ENCODE assay signal across 24 mouse cellular contexts in the genomic region with DNA sequence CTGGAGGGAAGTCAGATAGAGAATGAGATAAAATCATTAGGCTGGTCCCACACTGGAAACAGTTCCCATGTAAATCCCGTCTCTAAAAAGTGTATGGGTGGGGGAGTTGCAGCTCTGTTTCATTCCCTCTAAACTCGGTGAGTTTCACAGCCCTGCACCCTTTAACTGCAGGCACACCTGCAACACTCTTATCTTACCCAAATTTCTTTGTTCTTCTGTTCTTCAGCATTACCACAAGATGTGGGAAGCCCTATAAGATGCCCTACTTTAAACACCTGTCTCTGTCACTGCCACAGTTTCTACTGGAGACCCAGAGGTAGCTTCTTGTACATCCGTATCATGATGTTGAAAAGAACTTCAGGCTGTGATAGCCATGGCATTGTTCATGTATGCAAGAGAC.
DNase-seq lines count a peak whose midpoint lies in the region; ATAC-seq lines count a peak whose summit lies in the region.
"Had no signal": no experiment of that assay in that cellular context is flagged by ENCODE, and none has a peak within 500 bp of the region (broad histone marks: within the 10 kb centered on the region; RNA-seq: fewer than 3 reads in every experiment).

No protein-coding gene starts in this region.

- no peak overlapping the region for H3K4me2 ChIP-seq in heart, embryonic 16.5 days (ENCODE audit: low read depth, low read length)
- H3K4me2 ChIP-seq in liver, embryonic 11.5 days: no peak overlapping the region
- H3K4me2 ChIP-seq: forebrain, embryonic 13.5 days; heart, embryonic 11.5 days; hindbrain, embryonic 13.5 days had no signal

- H3K4me3 ChIP-seq in heart, embryonic 16.5 days (ENCODE audit: low read length): no peak overlapping the region
- no peak overlapping the region for H3K4me3 ChIP-seq in liver, embryonic 11.5 days (ENCODE audit: low read depth, low read length)
- H3K4me3 ChIP-seq: forebrain, embryonic 10.5 days; forebrain, embryonic 13.5 days; hindbrain, embryonic 10.5 days; hindbrain, embryonic 13.5 days had no signal

- H3K4me1 ChIP-seq in heart, embryonic 16.5 days (ENCODE audit: control insufficient read depth, insufficient read depth, low read length): no peaks in the 10 kb centered on the region
- H3K4me1 ChIP-seq in liver, embryonic 11.5 days (replicated peaks; ENCODE audit: control insufficient read depth, insufficient read depth, low read length): no peaks in the 10 kb centered on the region
- H3K4me1 ChIP-seq: forebrain, embryonic 10.5 days; forebrain, embryonic 13.5 days; hindbrain, embryonic 10.5 days; hindbrain, embryonic 13.5 days had no signal

- WGBS in heart, embryonic 16.5 days: 41% methylated on average over 3 of the region's 3 CpGs
- WGBS in liver, embryonic 11.5 days: 50% methylated on average over 3 of the region's 3 CpGs

- H3K27ac ChIP-seq in heart, embryonic 16.5 days (ENCODE audit: low read length): peak overlapping the region; percentile 51; the same call in 1 of the 2 replicates
- H3K27ac ChIP-seq in liver, embryonic 11.5 days (ENCODE audit: low read depth, low read length): no peak overlapping the region
- H3K27ac ChIP-seq: forebrain, embryonic 10.5 days; forebrain, embryonic 13.5 days; hindbrain, embryonic 10.5 days; hindbrain, embryonic 13.5 days had no signal

- no peaks in the 10 kb centered on the region for H3K36me3 ChIP-seq in heart, embryonic 16.5 days (ENCODE audit: control insufficient read depth, insufficient read depth)
- no peaks in the 10 kb centered on the region for H3K36me3 ChIP-seq in liver, embryonic 11.5 days (ENCODE audit: control insufficient read depth, insufficient read depth, low read length)
- H3K36me3 ChIP-seq: forebrain, embryonic 10.5 days; G1E; hindbrain, embryonic 10.5 days; hindbrain, embryonic 13.5 days had no signal

- peak; percentile 64; the same call in 1 of the 2 replicates for ATAC-seq in heart, embryonic 16.5 days (replicated peaks; ENCODE audit: extremely low read depth, insufficient read depth, low FRiP score)
- no peak for ATAC-seq in liver, embryonic 11.5 days (replicated peaks; ENCODE audit: low FRiP score)
- ATAC-seq: forebrain, embryonic 13.5 days; forebrain, embryonic 16.5 days; hindbrain, embryonic 16.5 days; Patski had no signal

- intact Hi-C loops in heart, postnatal 10 days (cut with DNase I): no loop called here

- H3K9ac ChIP-seq in heart, embryonic 16.5 days (ENCODE audit: low read length): no peak overlapping the region
- H3K9ac ChIP-seq in liver, embryonic 11.5 days (ENCODE audit: low read depth, low read length): no peak overlapping the region
- H3K9ac ChIP-seq: forebrain, embryonic 13.5 days; hindbrain, embryonic 13.5 days had no signal

- no peaks in the 10 kb centered on the region for H3K9me3 ChIP-seq in heart, embryonic 16.5 days (replicated peaks; ENCODE audit: control insufficient read depth, low read length)
- H3K9me3 ChIP-seq in liver, embryonic 11.5 days (ENCODE audit: control insufficient read depth, low read length): no peaks in the 10 kb centered on the region
- H3K9me3 ChIP-seq: forebrain, embryonic 10.5 days; forebrain, embryonic 13.5 days; hindbrain, embryonic 10.5 days; hindbrain, embryonic 13.5 days had no signal

- H3K27me3 ChIP-seq in heart, embryonic 16.5 days (ENCODE audit: control insufficient read depth, insufficient read depth, low read length): no peaks in the 10 kb centered on the region
- H3K27me3 ChIP-seq in liver, embryonic 11.5 days (replicated peaks; ENCODE audit: control insufficient read depth, insufficient read depth, low read length): no peaks in the 10 kb centered on the region
- H3K27me3 ChIP-seq: CH12.LX; forebrain, embryonic 13.5 days; hindbrain, embryonic 13.5 days; Patski had no signal

- DNase-seq in heart, postnatal 10 days: no peak
- peak; percentile 45 for DNase-seq in naive thymus-derived CD4-positive, alpha-beta T cell, adult 2 months (ENCODE audit: low read depth)
- DNase-seq in thymus, postnatal 0 days (ENCODE audit: low spot score): peak; percentile 90
- peak; percentile 72 for DNase-seq in thymus, postnatal 25 days
- DNase-seq in liver, embryonic 11.5 days (ENCODE audit: low spot score): no peak
- DNase-seq in gastrocnemius, adult 18-20 months (ENCODE audit: low spot score): no peak
- DNase-seq: adrenal gland, postnatal 10 days; adrenal gland, postnatal 36 days; B cell, adult 2 months; cerebellum, adult 18-20 months; cerebellum, adult 9-10 months; cerebellum, postnatal 14 days; gastrocnemius, postnatal 25 days had no signal

Comparison
In these comparisons a context has a peak if more than half of its experiments do, and no peak if none do; other contexts are left out.
1. DNase-seq: peak in naive thymus-derived CD4-positive, alpha-beta T cell, adult 2 months (single experiment), thymus, postnatal 0 days (single experiment) and thymus, postnatal 25 days (single experiment); none in heart, postnatal 10 days (0 of 2), liver, embryonic 11.5 days (single experiment) and gastrocnemius, adult 18-20 months (single experiment).